In the genomic region with DNA sequence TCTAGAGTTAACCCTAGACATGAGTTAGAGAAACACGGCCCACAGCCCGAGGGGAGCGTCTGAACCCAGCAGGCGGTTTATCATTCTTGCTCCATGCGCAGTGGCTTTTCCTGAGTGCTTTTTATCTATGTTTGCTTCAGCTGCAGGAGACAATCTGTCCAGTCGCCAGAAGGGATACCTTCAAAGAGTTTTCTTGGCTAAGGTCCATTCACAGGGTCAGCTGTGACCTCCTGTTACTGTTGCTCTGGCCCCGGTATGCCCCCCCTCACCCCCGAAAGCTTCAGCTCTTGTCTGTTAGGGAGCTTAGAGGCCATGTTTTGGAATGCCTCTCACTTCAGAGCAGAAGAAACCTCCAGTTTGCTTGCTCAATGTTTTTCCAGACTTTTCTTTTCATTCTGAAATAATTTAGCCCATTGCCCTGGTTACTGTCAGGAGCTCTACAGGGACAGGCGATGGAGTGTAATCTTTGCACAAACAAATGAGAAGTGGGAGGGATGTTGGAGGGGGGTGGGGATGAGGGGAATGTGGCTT, we compare ENCODE assay signal across 8 mouse cellular contexts. TPM values are rescaled to one million over a fixed set of nuclear protein-coding genes. Genes with fewer than 3 reads are reported as not detected.
A peak's percentile ranks its signal among the peaks of the same experiment; 100 is the strongest.
DNase-seq lines count a peak whose midpoint lies in the region; ATAC-seq lines count a peak whose summit lies in the region.

No protein-coding gene starts in this region.

- no peak overlapping the region for H3K9ac ChIP-seq in neural tube, embryonic 14.5 days (replicated peaks; ENCODE audit: low read depth, low read length)
- H3K9ac ChIP-seq in intestine, embryonic 16.5 days (ENCODE audit: low read depth, low read length), result no peak overlapping the region
- H3K9ac ChIP-seq in stomach, embryonic 16.5 days (ENCODE audit: low read length), result no peak overlapping the region

- no peak overlapping the region for H3K27ac ChIP-seq in neural tube, embryonic 14.5 days (ENCODE audit: low read depth, low read length)
- 0 out of 2 replicates have a peak overlapping the region, but pooled peaks have one; percentile 48 for H3K27ac ChIP-seq in intestine, embryonic 16.5 days (ENCODE audit: low read length)
- peak overlapping the region; percentile 25; the same call in 1 of the 2 replicates for H3K27ac ChIP-seq in stomach, embryonic 16.5 days (ENCODE audit: low read length)

- WGBS in neural tube, embryonic 14.5 days, result 52% methylated on average over 9 of the region's 9 CpGs
- WGBS in intestine, embryonic 16.5 days, result 29% methylated on average over 9 of the region's 9 CpGs
- 20% methylated on average over 9 of the region's 9 CpGs for WGBS in stomach, embryonic 16.5 days

- peak; percentile 6 for DNase-seq in adrenal gland, adult 2 months
- DNase-seq in adrenal gland, postnatal 25 days, result no peak
- no peak for DNase-seq in neural tube, embryonic 10.5 days (ENCODE audit: extremely low spot score, low spot score)
- DNase-seq in adrenal gland, adult 8-10 months, result no peak
- DNase-seq in testis, postnatal 10 days (ENCODE audit: low spot score), result no peak

- no peak overlapping the region for H3K4me2 ChIP-seq in neural tube, embryonic 14.5 days (ENCODE audit: low read depth, low read length)
- H3K4me2 ChIP-seq in intestine, embryonic 16.5 days (ENCODE audit: low read depth, low read length), result no peak overlapping the region
- H3K4me2 ChIP-seq in stomach, embryonic 16.5 days (ENCODE audit: low read depth, low read length), result 0 out of 2 replicates have a peak overlapping the region, but pooled peaks have one; percentile 4

- H3K36me3 ChIP-seq in neural tube, embryonic 14.5 days (ENCODE audit: control insufficient read depth, insufficient read depth, low read length), result no peaks in the 10 kb centered on the region
- H3K36me3 ChIP-seq in intestine, embryonic 16.5 days (ENCODE audit: control insufficient read depth, insufficient read depth, low read length), result no peaks in the 10 kb centered on the region
- no peaks in the 10 kb centered on the region for H3K36me3 ChIP-seq in stomach, embryonic 16.5 days (ENCODE audit: control insufficient read depth, insufficient read depth, low read length)

- no peaks in the 10 kb centered on the region for H3K4me1 ChIP-seq in neural tube, embryonic 14.5 days (ENCODE audit: control insufficient read depth, insufficient read depth, low read length)
- H3K4me1 ChIP-seq in intestine, embryonic 16.5 days (ENCODE audit: control insufficient read depth, insufficient read depth, low read length), result no peaks in the 10 kb centered on the region; the same call in 1 of the 2 replicates
- H3K4me1 ChIP-seq in stomach, embryonic 16.5 days (ENCODE audit: control insufficient read depth, insufficient read depth, low read length), result peaks cover 5% of the 10 kb centered on the region

- no peaks in the 10 kb centered on the region for H3K9me3 ChIP-seq in neural tube, embryonic 14.5 days (ENCODE audit: control insufficient read depth, low read length)
- H3K9me3 ChIP-seq in intestine, embryonic 16.5 days (ENCODE audit: control insufficient read depth, low read length), result no peaks in the 10 kb centered on the region
- no peaks in the 10 kb centered on the region for H3K9me3 ChIP-seq in stomach, embryonic 16.5 days (replicated peaks; ENCODE audit: control insufficient read depth, low read length)

- peak; percentile 46; the same call in 1 of the 2 replicates for ATAC-seq in neural tube, embryonic 14.5 days (ENCODE audit: low read depth)
- peak; percentile 69; the same call in 1 of the 2 replicates for ATAC-seq in intestine, embryonic 16.5 days
- 0 out of 2 replicates have a peak, but pooled peaks have one; percentile 47 for ATAC-seq in stomach, embryonic 16.5 days (ENCODE audit: insufficient read depth, low FRiP score)

- no peaks in the 10 kb centered on the region for H3K27me3 ChIP-seq in neural tube, embryonic 14.5 days (ENCODE audit: control insufficient read depth, insufficient read depth, low read length)
- no peaks in the 10 kb centered on the region for H3K27me3 ChIP-seq in intestine, embryonic 16.5 days (replicated peaks; ENCODE audit: control insufficient read depth, insufficient read depth, low read length)
- no peaks in the 10 kb centered on the region for H3K27me3 ChIP-seq in stomach, embryonic 16.5 days (ENCODE audit: control insufficient read depth, insufficient read depth, low read length)

- H3K4me3 ChIP-seq in neural tube, embryonic 14.5 days (ENCODE audit: low read depth, low read length), result no peak overlapping the region
- H3K4me3 ChIP-seq in intestine, embryonic 16.5 days (ENCODE audit: low read length), result no peak overlapping the region
- H3K4me3 ChIP-seq in stomach, embryonic 16.5 days (replicated peaks; ENCODE audit: low read length), result no peak overlapping the region

RNA-seq across cellular contexts. Expression of gene Slc1a3, which starts 51.2 kb away (rescaled TPM):
- total RNA-seq in adrenal gland, adult 2 months (2021), result 10 to 100 TPM; 30.1 to 79.0 TPM
- 14.0 and 32.0 TPM in 2 replicates for polyA plus RNA-seq in adrenal gland, adult 2 months (2012; rRNA removed)
- 14.1 and 16.4 TPM in 2 replicates for total RNA-seq in adrenal gland, postnatal 25 days (2021)
- 205 and 228 TPM in 2 replicates for polyA plus RNA-seq in neural tube, embryonic 14.5 days (2014; fragmentation: Nextera tagmentation; extraction: Ambion mirVana)
- 3.7 and 4.0 TPM in 2 replicates for polyA plus RNA-seq in intestine, embryonic 16.5 days (2015; fragmentation: Nextera tagmentation; extraction: Ambion mirVana)
- 12.2 and 14.2 TPM in 2 replicates for polyA plus RNA-seq in stomach, embryonic 16.5 days (2015; fragmentation: Nextera tagmentation; extraction: Ambion mirVana)
- 10 to 100 TPM in 3 of 4 experiments, 1 to 10 TPM in 1; 5.7 to 19.4 (median 16.8) TPM for total RNA-seq in adrenal gland, adult 8-10 months (2022)
